Mouse (Mus musculus): ENCODE results near the gene Tmem44.

Tmem44 gene

GRCm38 (mm10) chr16:30552621-30553338 is 2.1 kb upstream of the Tmem44 start:
- DNase-seq (ENCODE audit: low spot score), result peak; percentile 72

GRCm38 (mm10) chr16:30549966-30550747 is 485 bp downstream of the Tmem44 start:
- DNase-seq (ENCODE audit: low spot score), result peak; percentile 81

GRCm38 (mm10) chr16:30549516-30549915 is 1.1 kb downstream of the Tmem44 start:
- no peak for DNase-seq (ENCODE audit: low spot score)

- DNase-seq (ENCODE audit: low spot score), result no peak
Observed at GRCm38 (mm10) chr16:30548291-30548690, 2.4 kb downstream of the Tmem44 start.

- DNase-seq (ENCODE audit: low spot score), result no peak
Observed at GRCm38 (mm10) chr16:30544693-30545092, 5.9 kb downstream of the Tmem44 start.

- DNase-seq (ENCODE audit: low spot score), result no peak
Observed at GRCm38 (mm10) chr16:30543386-30543785, 7.3 kb downstream of the Tmem44 start.

- no peak for DNase-seq (ENCODE audit: low spot score)
Observed at GRCm38 (mm10) chr16:30542826-30543225, 7.8 kb downstream of the Tmem44 start.

- DNase-seq (ENCODE audit: low spot score), result no peak
Observed at GRCm38 (mm10) chr16:30540107-30541001, 10.3 kb downstream of the Tmem44 start.

- peak; percentile 48 for DNase-seq (ENCODE audit: low spot score)
Observed at GRCm38 (mm10) chr16:30539433-30539832, 11.2 kb downstream of the Tmem44 start.

GRCm38 (mm10) chr16:30535075-30535474 is 15.6 kb downstream of the Tmem44 start:
- no peak for DNase-seq (ENCODE audit: low spot score)

- no peak for DNase-seq (ENCODE audit: low spot score)
Observed at GRCm38 (mm10) chr16:30533592-30533991, 17.1 kb downstream of the Tmem44 start.

- DNase-seq (ENCODE audit: low spot score), result no peak
Observed at GRCm38 (mm10) chr16:30532929-30533328, 17.7 kb downstream of the Tmem44 start.

- DNase-seq (ENCODE audit: low spot score), result no peak
Observed at GRCm38 (mm10) chr16:30531761-30532406, 18.8 kb downstream of the Tmem44 start.

- no peak for DNase-seq (ENCODE audit: low spot score)
Observed at GRCm38 (mm10) chr16:30530815-30531214, 19.8 kb downstream of the Tmem44 start.

GRCm38 (mm10) chr16:30528386-30528785 is 22.3 kb downstream of the Tmem44 start:
- DNase-seq (ENCODE audit: low spot score), result no peak

- no peak for DNase-seq (ENCODE audit: low spot score)
Observed at GRCm38 (mm10) chr16:30527889-30528288, 22.8 kb downstream of the Tmem44 start.

- DNase-seq (ENCODE audit: low spot score), result no peak
Observed at GRCm38 (mm10) chr16:30525756-30526155, 24.9 kb downstream of the Tmem44 start.

GRCm38 (mm10) chr16:30524481-30524880 is 26.2 kb downstream of the Tmem44 start:
- no peak for DNase-seq (ENCODE audit: low spot score)

GRCm38 (mm10) chr16:30522253-30522940 is 28.2 kb downstream of the Tmem44 start:
- no peak for DNase-seq (ENCODE audit: low spot score)

- no peak for DNase-seq (ENCODE audit: low spot score)
Observed at GRCm38 (mm10) chr16:30521147-30521546, 29.5 kb downstream of the Tmem44 start.

- DNase-seq (ENCODE audit: low spot score), result peak; percentile 73
Observed at GRCm38 (mm10) chr16:30520361-30520823, 30.2 kb downstream of the Tmem44 start.

All from ovary, postnatal 36 days (tissue).